ENCODE assay signal across 22 mouse cellular contexts in the genomic region with DNA sequence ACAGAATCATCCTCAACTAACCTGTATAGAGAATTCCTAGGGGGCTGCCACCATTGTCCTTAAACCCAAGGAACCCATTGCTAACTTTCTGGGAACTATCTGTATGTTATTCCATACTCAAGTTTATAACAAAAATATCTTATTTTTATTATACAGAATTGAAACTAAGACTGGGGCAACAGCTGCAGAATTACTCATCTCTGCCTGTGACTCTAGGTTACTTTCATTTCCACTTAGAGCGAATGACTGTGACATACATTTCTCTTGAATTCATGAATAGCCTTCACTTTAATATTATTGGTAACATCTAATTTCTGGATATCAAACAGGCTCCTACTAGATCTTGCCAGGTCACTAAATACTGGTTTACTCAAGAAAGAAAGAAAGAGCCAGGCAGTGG. TPM values are rescaled to one million over a fixed set of nuclear protein-coding genes. Genes with fewer than 3 reads are reported as not detected.
A peak's percentile ranks its signal among the peaks of the same experiment; 100 is the strongest.
DNase-seq lines count a peak whose midpoint lies in the region; TF ChIP-seq lines count a peak whose summit lies in the region.
"Had no signal": no experiment of that assay in that cellular context is flagged by ENCODE, and none has a peak within 500 bp of the region (broad histone marks: within the 10 kb centered on the region; RNA-seq: fewer than 3 reads in every experiment).

No protein-coding gene starts in this region.

- no peaks in the 10 kb centered on the region for H3K9me3 ChIP-seq in CH12.LX (replicated peaks; ENCODE audit: low read length)
- H3K9me3 ChIP-seq: embryonic facial prominence, embryonic 15.5 days; forebrain, embryonic 10.5 days; heart, embryonic 15.5 days; hindbrain, embryonic 10.5 days; intestine, embryonic 15.5 days had no signal

- H3K79me2 ChIP-seq in CH12.LX (replicated peaks; ENCODE audit: control insufficient read depth, extremely low read depth, insufficient read depth, poor library complexity, severe bottlenecking) (no peaks in the 10 kb centered on the region), macrophage (ENCODE audit: inconsistent target) (no peaks in the 10 kb centered on the region)

- no peak for TF ChIP-seq RAD21 in CH12.LX (IDR thresholded peaks at IDR 0.05; ENCODE audit: low read depth, low read length)

- H3K36me3 ChIP-seq in CH12.LX (replicated peaks in 1 of 2; ENCODE audit: control insufficient read depth in 1 of 2, insufficient read depth in 1 of 2, low read length in 1 of 2) (no peaks in the 10 kb centered on the region), macrophage (ENCODE audit: inconsistent target) (no peaks in the 10 kb centered on the region)
- H3K36me3 ChIP-seq in splenic B cell, adult 2 months (ENCODE audit: control insufficient read depth, insufficient read depth, low read length, poor library complexity, severe bottlenecking), result no peaks in the 10 kb centered on the region
- H3K36me3 ChIP-seq: embryonic facial prominence, embryonic 15.5 days; forebrain, embryonic 10.5 days; heart, embryonic 15.5 days; hindbrain, embryonic 10.5 days; intestine, embryonic 15.5 days had no signal

- H3K27ac ChIP-seq in CH12.LX (ENCODE audit: insufficient read depth, low read depth) (no peak overlapping the region), macrophage (peak overlapping the region; percentile 54)
- H3K27ac ChIP-seq: embryonic facial prominence, embryonic 15.5 days; forebrain, embryonic 10.5 days; heart, embryonic 15.5 days; hindbrain, embryonic 10.5 days; hindbrain, embryonic 14.5 days; intestine, embryonic 15.5 days had no signal

- TF ChIP-seq CTCF in CH12.LX (conservative IDR thresholded peaks at IDR 0.05 in 1 of 2, IDR thresholded peaks at IDR 0.05 in 1 of 2; ENCODE audit: low read depth in 2 of 2, low read length in 2 of 2), result no peak

- dilution Hi-C loops in CH12.LX (cut with MboI; ENCODE audit: extremely low pct_ligation_motif_present, extremely low pct_unique_long_range_greater_than_20kb, low sequenced_read_pairs), result no loop called here

- TF ChIP-seq POLR2A in CH12.LX (IDR thresholded peaks at IDR 0.05; ENCODE audit: low read depth, low read length), result no peak

- peak overlapping the region; percentile 93 for H3K4me2 ChIP-seq in CH12.LX (ENCODE audit: insufficient read depth, low read depth, poor library complexity, severe bottlenecking)
- H3K4me2 ChIP-seq: embryonic facial prominence, embryonic 15.5 days; heart, embryonic 11.5 days; heart, embryonic 15.5 days; hindbrain, embryonic 14.5 days; intestine, embryonic 15.5 days had no signal

- DNase-seq in A20 (ENCODE audit: low read depth, low spot score) (peak; percentile 64), CH12.LX (ENCODE audit: extremely low read depth) (peak; percentile 43)
- DNase-seq in splenic B cell, adult 2 months (ENCODE audit: low read depth, low spot score), result peak; percentile 8
- DNase-seq in kidney, adult 11 months, result no peak
- DNase-seq in kidney, adult 8-10 months, result no peak
- DNase-seq: adrenal gland, postnatal 14 days; cerebellum, adult 8-10 months; cerebellum, postnatal 14 days; embryo, embryonic 11 days; gastrocnemius, postnatal 10 days; heart, postnatal 14 days had no signal

- H3K9ac ChIP-seq in CH12.LX (ENCODE audit: insufficient read depth, low read depth), result peak overlapping the region; percentile 48
- H3K9ac ChIP-seq: embryonic facial prominence, embryonic 15.5 days; heart, embryonic 15.5 days; hindbrain, embryonic 14.5 days; intestine, embryonic 15.5 days had no signal

- TF ChIP-seq EP300 in CH12.LX (IDR thresholded peaks at IDR 0.05; ENCODE audit: low read length), result peak; percentile 87

- in situ Hi-C loops in CH12.LX (cut with MboI; ENCODE audit: low pct_ligation_motif_present, low pct_unique_long_range_greater_than_20kb, low sequenced_read_pairs), result no loop called here

- H3K4me3 ChIP-seq in CH12.LX (replicated peaks in 1 of 3; ENCODE audit: low read depth in 2 of 3, low read length in 2 of 3, poor library complexity in 1 of 3), result no peak overlapping the region
- no peak overlapping the region for H3K4me3 ChIP-seq in macrophage (ENCODE audit: inconsistent target)
- H3K4me3 ChIP-seq: embryonic facial prominence, embryonic 15.5 days; erythroblast, embryonic 14.5 days; forebrain, embryonic 10.5 days; heart, embryonic 15.5 days; hindbrain, embryonic 10.5 days; intestine, embryonic 15.5 days had no signal

- 14% methylated on average over 1 of the region's 1 CpGs for WGBS in macrophage (ENCODE audit: missing documents)

- H3K4me1 ChIP-seq in CH12.LX (ENCODE audit: control insufficient read depth in 1 of 2, insufficient read depth in 2 of 2), result peaks cover 3 to 22% of the 10 kb centered on the region in 2 experiments
- H3K4me1 ChIP-seq: embryonic facial prominence, embryonic 15.5 days; heart, embryonic 15.5 days; hindbrain, embryonic 10.5 days; intestine, embryonic 15.5 days had no signal

- H3K27me3 ChIP-seq in CH12.LX (replicated peaks), result no peaks in the 10 kb centered on the region
- no peaks in the 10 kb centered on the region for H3K27me3 ChIP-seq in splenic B cell, adult 2 months (ENCODE audit: control insufficient read depth, insufficient read depth, low read length, poor library complexity, severe bottlenecking)
- H3K27me3 ChIP-seq: embryonic facial prominence, embryonic 15.5 days; heart, embryonic 15.5 days; intestine, embryonic 15.5 days had no signal

TF ChIP-seq in CH12.LX, 34 proteins besides CTCF, POLR2A, EP300 and RAD21:
- no peak for TF ChIP-seq MEF2A (IDR thresholded peaks at IDR 0.05; ENCODE audit: borderline replicate concordance, low read depth, low read length)
- TF ChIP-seq CHD2 (IDR thresholded peaks at IDR 0.05; ENCODE audit: low read length), result no peak
- TF ChIP-seq USF2 (conservative IDR thresholded peaks at IDR 0.05; ENCODE audit: low read depth, low read length), result no peak
- no peak for TF ChIP-seq GABPA (IDR thresholded peaks at IDR 0.05; ENCODE audit: insufficient replicate concordance, low read depth, low read length)
- TF ChIP-seq MAX (IDR thresholded peaks at IDR 0.05; ENCODE audit: low read length), result no peak
- TF ChIP-seq RCOR1 (conservative IDR thresholded peaks at IDR 0.05; ENCODE audit: low read depth, low read length), result no peak
- no peak for TF ChIP-seq ZC3H11A (IDR thresholded peaks at IDR 0.05; ENCODE audit: low read depth, low read length)
- peak; percentile 67 for TF ChIP-seq ETS1 (conservative IDR thresholded peaks at IDR 0.05; ENCODE audit: low read depth, low read length)
- TF ChIP-seq ELF1 (IDR thresholded peaks at IDR 0.05; ENCODE audit: low read depth, low read length), result no peak
- no peak for TF ChIP-seq SIN3A (IDR thresholded peaks at IDR 0.05; ENCODE audit: low read length)
- no peak for TF ChIP-seq TBP (conservative IDR thresholded peaks at IDR 0.05; ENCODE audit: low read depth, low read length)
- no peak for TF ChIP-seq MXI1 (IDR thresholded peaks at IDR 0.05; ENCODE audit: low read depth, low read length)
- TF ChIP-seq NELFE (IDR thresholded peaks at IDR 0.05; ENCODE audit: low read depth, low read length), result no peak
- peak; percentile 87 for TF ChIP-seq IRF4 (IDR thresholded peaks at IDR 0.05; ENCODE audit: low read depth, low read length)
- TF ChIP-seq BHLHE40 (IDR thresholded peaks at IDR 0.05; ENCODE audit: low read depth, low read length), result no peak
- no peak for TF ChIP-seq HCFC1 (IDR thresholded peaks at IDR 0.05; ENCODE audit: low read depth, low read length)
- TF ChIP-seq MYC (IDR thresholded peaks at IDR 0.05; ENCODE audit: low read depth, low read length), result no peak
- TF ChIP-seq PAX5 (IDR thresholded peaks at IDR 0.05; ENCODE audit: low read length), result no peak
- no peak for TF ChIP-seq POLR2AphosphoS2 (IDR thresholded peaks at IDR 0.05; ENCODE audit: low read depth, low read length)
- no peak for TF ChIP-seq USF1 (IDR thresholded peaks at IDR 0.05; ENCODE audit: low read depth, low read length)
- no peak for TF ChIP-seq CHD1 (IDR thresholded peaks at IDR 0.05; ENCODE audit: low read depth, low read length)
- TF ChIP-seq TCF12 (IDR thresholded peaks at IDR 0.05; ENCODE audit: low read depth, low read length), result peak; percentile 35; the same call in 1 of the 2 replicates
- TF ChIP-seq UBTF (IDR thresholded peaks at IDR 0.05; ENCODE audit: low read depth, low read length), result no peak
- no peak for TF ChIP-seq MAFK (IDR thresholded peaks at IDR 0.05; ENCODE audit: insufficient replicate concordance, low read length)
- no peak for TF ChIP-seq NRF1 (IDR thresholded peaks at IDR 0.05; ENCODE audit: low read depth, low read length)
- TF ChIP-seq KAT2A (IDR thresholded peaks at IDR 0.05; ENCODE audit: insufficient replicate concordance, low read length), result no peak
- no peak for TF ChIP-seq ZMIZ1 (IDR thresholded peaks at IDR 0.05; ENCODE audit: low read depth, low read length)
- no peak for TF ChIP-seq ZNF384 (IDR thresholded peaks at IDR 0.05; ENCODE audit: low read depth, low read length)
- TF ChIP-seq SMC3 (IDR thresholded peaks at IDR 0.05; ENCODE audit: low read depth, low read length), result no peak
- TF ChIP-seq E2F4 (IDR thresholded peaks at IDR 0.05; ENCODE audit: insufficient replicate concordance, low read depth, low read length), result no peak
- TF ChIP-seq JUN (IDR thresholded peaks at IDR 0.05; ENCODE audit: insufficient read depth, low read depth, low read length), result peak; percentile 61
- no peak for TF ChIP-seq ZKSCAN1 (IDR thresholded peaks at IDR 0.05; ENCODE audit: borderline replicate concordance, low read depth, low read length)
- no peak for TF ChIP-seq MAZ (IDR thresholded peaks at IDR 0.05; ENCODE audit: low read depth, low read length)
- TF ChIP-seq JUND (conservative IDR thresholded peaks at IDR 0.05; ENCODE audit: low read depth, low read length), result peak; percentile 55

RNA-seq across cellular contexts. Expression of a gene that starts 22.8 kb away (rescaled TPM):
- total RNA-seq in CH12.LX (2012; rRNA removed), result 104 and 154 TPM in 2 replicates
- total RNA-seq in CH12.LX (2014; rRNA removed), result 59.9 and 73.6 TPM in 2 replicates
- 33.5 and 34.9 TPM in 2 replicates for polyA plus RNA-seq in CH12.LX (2012; ENCODE audit: insufficient read length, low read depth)
- 1 to 10 TPM in 8 of 26 experiments, under 1 TPM in 9, not detected in 9; 0.23 to 5.1 (median 0.86) TPM for total RNA-seq in macrophage (2018; cell fraction: chromatin; rRNA removed)
- under 1 TPM in 22 of 26 experiments, not detected in 4; 0.03 to 0.25 (median 0.08) TPM for total RNA-seq in macrophage (2018; cell fraction: cytosol; rRNA removed)
- total RNA-seq in macrophage (2018; cell fraction: nucleus; rRNA removed), result 1 to 10 TPM in 3 of 26 experiments, under 1 TPM in 13, not detected in 10; 0.06 to 1.6 (median 0.36) TPM
- polyA plus RNA-seq in macrophage (2018), result 0.04 to 0.06 TPM (median 0.04 TPM) in 3 replicates
- total RNA-seq: MEL had no signal
- polyA plus RNA-seq: CD4-positive, CD25-positive, alpha-beta regulatory T cell, adult 4 months had no signal

Comparison
In these comparisons a context has a peak if more than half of its experiments do, and no peak if none do; other contexts are left out.
1. DNase-seq: peak in A20 (single experiment), CH12.LX (single experiment) and splenic B cell, adult 2 months (single experiment); none in kidney, adult 11 months (single experiment) and kidney, adult 8-10 months (0 of 2).
2. RNA of a gene that starts 22.8 kb away (polyA plus RNA-seq): 33.5 to 34.9 TPM in CH12.LX; 0.04 to 0.06 TPM in macrophage; every median in the first group is over 10 times any median in the second.